Mouse (Mus musculus) ovary, postnatal 36 days (tissue): ENCODE data around the gene Mtcl1.

ENCODE experiments used
- DNase-seq: peaks from one replicate; pipeline ENCODE4 v3.0.0; 2022; ENCODE audit warnings: low spot score, mixed read lengths

The Mtcl1 gene

GRCm38 (mm10) chr17:66324836-66325235 lies 124.7 kb downstream of the Mtcl1 start:
- no peak for DNase-seq

- DNase-seq: no peak
Measured at GRCm38 (mm10) chr17:66322646-66323255, 126.8 kb downstream of the Mtcl1 start.

- DNase-seq: no peak
Measured at GRCm38 (mm10) chr17:66321933-66322332, 127.6 kb downstream of the Mtcl1 start.

- DNase-seq: no peak
Measured at GRCm38 (mm10) chr17:66320716-66321372, 128.7 kb downstream of the Mtcl1 start.

GRCm38 (mm10) chr17:66318031-66318430 lies 131.5 kb downstream of the Mtcl1 start:
- no peak for DNase-seq

GRCm38 (mm10) chr17:66317576-66317975 lies 132.0 kb downstream of the Mtcl1 start:
- DNase-seq: no peak

GRCm38 (mm10) chr17:66317156-66317555 lies 132.4 kb downstream of the Mtcl1 start:
- DNase-seq: no peak

GRCm38 (mm10) chr17:66315451-66315850 lies 134.1 kb downstream of the Mtcl1 start:
- no peak for DNase-seq

- no peak for DNase-seq
Measured at GRCm38 (mm10) chr17:66314566-66315285, 134.8 kb downstream of the Mtcl1 start.

GRCm38 (mm10) chr17:66301906-66302305 lies 147.6 kb downstream of the Mtcl1 start:
- no peak for DNase-seq

- DNase-seq: no peak
Measured at GRCm38 (mm10) chr17:66301267-66301666, 148.3 kb downstream of the Mtcl1 start.

GRCm38 (mm10) chr17:66297721-66298120 lies 151.8 kb downstream of the Mtcl1 start:
- no peak for DNase-seq

GRCm38 (mm10) chr17:66293581-66293980 lies 156.0 kb downstream of the Mtcl1 start:
- DNase-seq: no peak

- no peak for DNase-seq
Measured at GRCm38 (mm10) chr17:66289894-66290293, 159.7 kb downstream of the Mtcl1 start.
